Mouse (Mus musculus) cortical plate, adult 2 months (tissue): ENCODE results near the gene Med13.

Experiments used
- CTCF ChIP-seq: fragments of 200-500 bp; IDR thresholded peaks from 2 replicates; pipeline ENCODE4 v1.5.1; 2011; ENCODE audit warnings: mild to moderate bottlenecking, control low read depth, low read length; ENCODE audit not compliant: insufficient read depth; ENCODE audit errors: extremely low read depth
- POLR2A ChIP-seq: fragments of 200-500 bp; IDR thresholded peaks from 2 replicates; pipeline ENCODE4 v1.6.1; 2011; ENCODE audit warnings: mild to moderate bottlenecking, low read length, control low read depth; ENCODE audit not compliant: insufficient read depth; ENCODE audit errors: extremely low read depth

GRCm38 (mm10) chr11:86376707-86377106 is 19.3 kb upstream of the Med13 start:
- TF ChIP-seq CTCF (no peak), POLR2A (no peak)
